Mouse (Mus musculus) activated CD4-positive, CD25-positive, alpha-beta regulatory T cell, adult 4 months (primary cell): Measurements from ENCODE around the gene Psmd5. TPM values are rescaled to one million over a fixed set of nuclear protein-coding genes. Genes with fewer than 3 reads are reported as not detected.

Source experiments
- ATAC-seq: one replicate; pipeline ENCODE4 v1.8.0; 2017
- polyA plus RNA-seq, 2 experiments: library from polyadenylated mRNA; unstranded; fragments of 100-300 nt; shearing (Covaris generic); gene quantifications; one replicate each; pipeline ENCODE4 v1.2.1; 2017

Psmd5 gene
- 10 to 100 TPM; 61.0 to 74.1 TPM for polyA plus RNA-seq

GRCm38 (mm10) chr2:34874816-34875345, at the start of gene Psmd5:
Gene Psmd5 (minus strand): TSS chr2:34874968.
- ATAC-seq: no peak

GRCm38 (mm10) chr2:34922729-34923128, 48.0 kb upstream of the Psmd5 start:
- ATAC-seq: no peak

GRCm38 (mm10) chr2:34920144-34920543, 45.4 kb upstream of the Psmd5 start:
- ATAC-seq: no peak

- no peak for ATAC-seq
Observed at GRCm38 (mm10) chr2:34915103-34915502, 40.3 kb upstream of the Psmd5 start.

- ATAC-seq: no peak
Observed at GRCm38 (mm10) chr2:34914823-34915082, 40.0 kb upstream of the Psmd5 start.

- ATAC-seq: peak; percentile 72
Observed at GRCm38 (mm10) chr2:34914069-34914822, 39.5 kb upstream of the Psmd5 start.

GRCm38 (mm10) chr2:34913218-34914068, 38.7 kb upstream of the Psmd5 start, which contains the start of gene Phf19:
Gene Phf19 (minus strand): TSS chr2:34914026.
- peak; percentile 50 for ATAC-seq

- ATAC-seq: no peak
Observed at GRCm38 (mm10) chr2:34912613-34913012, 37.8 kb upstream of the Psmd5 start.

- no peak for ATAC-seq
Observed at GRCm38 (mm10) chr2:34911871-34912270, 37.1 kb upstream of the Psmd5 start.

- no peak for ATAC-seq
Observed at GRCm38 (mm10) chr2:34909719-34910118, 35.0 kb upstream of the Psmd5 start.

GRCm38 (mm10) chr2:34906861-34907604, 32.3 kb upstream of the Psmd5 start:
- no peak for ATAC-seq

GRCm38 (mm10) chr2:34906426-34906825, 31.7 kb upstream of the Psmd5 start:
- no peak for ATAC-seq

- peak; percentile 86 for ATAC-seq
Observed at GRCm38 (mm10) chr2:34904849-34905542, 30.2 kb upstream of the Psmd5 start.

- no peak for ATAC-seq
Observed at GRCm38 (mm10) chr2:34903652-34904405, 29.1 kb upstream of the Psmd5 start.

GRCm38 (mm10) chr2:34903191-34903590, 28.4 kb upstream of the Psmd5 start:
- no peak for ATAC-seq

- ATAC-seq: no peak
Observed at GRCm38 (mm10) chr2:34902731-34903130, 28.0 kb upstream of the Psmd5 start.

- no peak for ATAC-seq
Observed at GRCm38 (mm10) chr2:34901726-34902125, 27.0 kb upstream of the Psmd5 start.

- no peak for ATAC-seq
Observed at GRCm38 (mm10) chr2:34900412-34900811, 25.6 kb upstream of the Psmd5 start.

- ATAC-seq: no peak
Observed at GRCm38 (mm10) chr2:34899682-34900081, 24.9 kb upstream of the Psmd5 start.

- ATAC-seq: no peak
Observed at GRCm38 (mm10) chr2:34897820-34898219, 23.1 kb upstream of the Psmd5 start.

GRCm38 (mm10) chr2:34896821-34897460, 22.2 kb upstream of the Psmd5 start:
- ATAC-seq: no peak
